Mouse (Mus musculus) 3134 (cell line): ENCODE measurements around the gene Tlk1.

Experiments
- DNase-seq: peaks from one replicate; pipeline ENCODE4 v3.0.0-alpha.2; 2011; ENCODE audit warnings: low spot score; ENCODE audit not compliant: insufficient read length; ENCODE audit errors: extremely low read depth

Gene Tlk1

DNA sequence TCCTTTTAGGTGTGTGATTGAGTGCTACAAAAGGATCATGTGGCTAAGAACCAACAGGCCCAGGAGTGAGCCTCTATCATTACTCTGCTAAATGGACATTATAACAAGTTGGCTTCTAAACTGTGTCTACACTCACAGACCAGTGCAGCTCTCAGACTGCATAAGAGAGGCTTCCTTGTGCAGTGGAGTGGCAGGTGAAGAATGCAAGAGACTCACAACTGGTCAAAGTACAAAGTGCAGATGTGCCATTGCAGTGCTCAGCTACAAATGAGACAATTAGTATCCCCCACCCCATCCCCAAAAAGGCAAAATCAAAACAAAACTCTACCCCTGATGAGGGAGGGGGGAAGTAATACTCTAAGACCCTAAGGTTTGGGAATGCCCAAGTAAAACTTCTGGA lies 24.0 kb downstream of the Tlk1 start:
- no peak for DNase-seq

DNA sequence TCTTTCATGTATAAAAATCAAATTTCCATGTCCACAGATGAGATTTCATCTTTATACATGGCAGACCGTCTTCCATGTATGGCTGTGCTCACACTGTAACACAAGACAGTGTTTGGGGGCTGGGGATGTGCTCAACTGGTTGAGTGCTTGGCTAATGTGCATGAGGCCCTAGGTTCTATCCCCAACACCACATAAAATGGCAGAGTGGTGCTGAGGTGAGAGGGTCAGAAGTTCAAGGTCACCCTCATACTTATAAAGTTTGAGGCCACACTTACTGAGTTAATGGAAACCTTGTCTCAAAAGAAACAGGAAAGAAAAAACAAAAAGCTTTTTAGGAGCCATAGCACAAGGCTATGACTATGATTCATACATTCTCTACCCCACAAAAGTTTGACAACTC lies 25.1 kb downstream of the Tlk1 start:
- DNase-seq: no peak

DNA sequence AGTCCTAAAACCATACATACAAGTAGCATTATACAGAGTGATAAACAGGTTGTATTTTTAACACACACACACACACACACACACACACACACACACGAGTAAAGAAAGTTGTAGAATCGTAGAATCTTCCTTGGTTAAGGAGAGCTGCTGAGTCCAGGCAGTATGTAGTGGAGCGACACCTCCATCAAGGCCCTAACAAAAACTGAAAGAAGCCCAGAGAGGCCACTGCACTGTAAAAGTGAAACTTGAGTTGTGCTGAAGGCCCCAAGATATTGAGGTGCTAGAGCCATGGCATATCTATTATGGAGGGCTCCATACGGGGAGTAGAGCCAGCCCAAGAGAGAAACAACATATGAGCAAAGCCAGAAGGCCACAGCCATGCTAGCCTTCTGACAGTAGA lies 32.3 kb downstream of the Tlk1 start:
- DNase-seq: no peak

DNA sequence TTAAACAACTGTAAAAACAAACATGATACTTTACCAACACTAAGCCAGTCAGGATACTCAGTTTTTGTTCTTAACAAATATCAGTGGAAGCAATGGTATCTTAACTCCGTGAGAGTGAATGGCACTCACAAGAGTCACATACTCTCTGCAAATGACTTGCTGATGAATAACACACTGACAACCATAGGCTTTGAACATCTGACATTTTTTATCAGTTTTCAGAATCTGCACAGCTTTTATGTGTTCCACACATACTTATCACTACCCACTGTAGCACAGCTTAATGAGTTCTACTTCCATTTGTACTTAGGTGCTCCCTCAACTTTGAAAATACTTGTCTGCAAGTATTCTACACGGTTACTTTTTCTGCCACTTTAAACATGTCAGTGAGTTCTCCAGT lies 35.3 kb downstream of the Tlk1 start:
- no peak for DNase-seq

DNA sequence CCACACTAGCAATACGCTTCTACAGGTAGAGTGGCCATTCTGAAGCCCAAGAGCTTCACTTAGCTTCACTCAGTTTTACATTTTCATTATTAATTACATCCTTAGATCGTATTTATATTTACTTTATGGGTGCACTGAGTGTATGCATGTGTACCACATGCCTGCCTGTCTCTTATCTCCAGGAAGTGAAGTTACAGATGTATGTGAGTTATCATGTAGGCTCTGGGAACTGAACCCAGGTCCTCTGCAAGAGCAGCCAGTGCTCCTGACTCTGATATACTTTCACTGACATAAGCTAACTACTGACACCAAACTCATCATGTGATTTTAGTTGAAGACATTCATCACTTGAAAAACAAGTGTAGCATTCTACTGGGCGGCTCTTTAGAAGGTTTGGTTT lies 36.2 kb downstream of the Tlk1 start:
- DNase-seq: no peak

DNA sequence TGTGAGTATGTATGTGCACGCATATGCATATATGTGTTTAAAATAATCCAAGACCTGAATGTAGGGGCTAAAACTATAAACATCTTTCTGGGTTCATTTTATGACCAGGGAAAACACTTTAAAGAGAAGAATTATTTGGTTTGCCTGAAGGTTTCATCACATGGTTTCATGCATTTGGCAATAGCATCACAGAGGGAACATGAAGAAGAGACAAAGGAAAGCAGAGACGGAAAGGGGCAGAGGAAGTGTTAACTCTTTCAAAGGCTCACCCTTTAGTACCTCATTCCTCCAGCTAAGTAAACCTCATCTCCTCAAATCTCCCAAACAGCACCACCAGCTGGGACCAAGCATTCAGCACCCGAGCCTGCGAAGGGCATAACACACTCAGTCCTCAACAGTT lies 41.1 kb downstream of the Tlk1 start:
- no peak for DNase-seq

DNA sequence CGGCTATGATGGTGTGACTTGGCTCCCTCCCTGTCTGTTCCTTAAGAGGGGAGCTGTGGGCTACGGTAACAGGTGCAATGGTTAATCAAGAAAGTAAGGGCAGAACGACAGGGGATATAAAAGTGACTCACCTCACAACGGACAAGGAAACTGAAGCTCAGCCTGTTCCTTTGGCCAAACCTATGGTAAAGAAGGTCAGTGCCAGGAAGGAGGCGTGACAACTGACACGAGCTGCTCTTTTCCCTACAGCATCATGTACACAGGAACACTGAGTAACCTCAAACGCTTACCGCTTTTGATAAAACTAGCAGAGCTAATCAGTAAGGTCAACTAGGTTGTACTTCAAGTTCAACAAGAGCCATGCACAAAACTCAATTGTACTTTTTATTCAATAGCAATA lies 42.0 kb downstream of the Tlk1 start:
- no peak for DNase-seq

DNA sequence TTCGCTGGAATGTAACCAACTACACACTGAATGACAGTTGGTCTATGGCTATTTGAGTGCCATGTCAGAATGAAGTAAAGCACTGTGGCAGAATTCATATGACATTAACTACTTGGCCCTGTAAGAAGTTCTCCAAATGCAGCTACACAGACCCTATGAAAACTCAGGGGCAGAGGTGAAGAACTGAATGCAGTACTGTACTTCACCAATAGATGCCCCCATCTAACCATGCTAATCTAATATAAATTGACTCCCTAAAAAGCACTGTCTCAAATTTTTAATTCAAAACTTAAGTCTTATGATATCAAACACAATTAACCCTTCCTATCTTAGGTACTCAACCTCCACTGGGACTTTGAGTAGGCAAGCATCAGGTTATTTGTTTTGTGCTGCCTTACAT lies 45.9 kb downstream of the Tlk1 start:
- DNase-seq: no peak

DNA sequence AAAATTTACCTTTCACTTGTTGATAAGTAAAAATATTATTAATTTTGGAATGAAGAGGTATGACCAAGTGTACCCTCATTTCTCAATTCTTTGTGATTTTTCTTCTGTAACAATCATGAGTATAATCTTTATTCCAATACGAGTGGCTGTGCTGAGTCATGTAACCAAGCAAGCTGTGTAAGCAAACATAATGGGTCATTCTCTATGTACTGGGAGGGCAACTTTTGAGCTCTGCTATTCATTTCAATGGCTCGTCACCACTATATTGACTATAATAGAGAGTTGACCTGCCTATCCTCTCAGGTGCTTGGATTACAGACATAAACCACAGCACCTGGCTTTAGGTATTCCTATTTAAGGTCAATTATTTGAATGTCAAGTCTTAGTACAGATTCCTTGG lies 48.8 kb downstream of the Tlk1 start:
- no peak for DNase-seq

DNA sequence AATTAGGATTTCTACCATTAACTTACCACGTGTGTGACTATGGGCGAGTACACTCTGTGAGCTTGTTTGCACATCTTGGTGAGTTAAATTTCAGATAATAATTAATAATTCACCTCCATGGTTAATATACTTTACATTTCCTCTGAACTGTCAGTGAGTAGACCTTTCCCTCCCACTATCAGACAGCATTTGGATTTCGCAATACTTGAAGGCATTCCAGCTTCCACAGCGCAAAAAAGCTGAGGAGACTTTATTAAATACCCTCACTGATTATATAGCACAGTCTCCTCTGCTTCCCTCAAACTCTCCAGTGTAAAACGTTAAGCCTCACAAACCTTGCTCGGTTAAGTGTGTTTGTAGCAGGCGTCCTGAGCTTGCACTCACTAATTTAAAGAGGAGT lies 60.8 kb downstream of the Tlk1 start:
- DNase-seq: no peak

DNA sequence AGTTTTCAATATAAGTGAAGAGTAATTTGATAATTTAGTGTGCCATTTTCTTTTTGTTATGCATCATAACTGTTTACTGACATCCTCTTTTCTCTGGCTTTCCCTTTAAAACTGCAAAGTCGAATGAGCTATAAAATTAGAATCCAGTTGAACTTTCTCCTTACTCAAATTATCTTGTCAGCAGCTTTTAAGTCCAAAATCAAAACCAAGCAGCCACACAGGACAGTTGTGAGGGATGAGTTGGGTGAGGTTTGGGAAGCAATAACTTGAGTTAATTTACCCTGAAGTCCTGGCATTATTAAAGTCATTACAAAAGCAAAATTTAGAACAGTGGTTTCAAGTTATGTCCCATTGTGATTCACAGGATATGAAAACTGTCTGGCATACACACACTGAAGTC lies 62.8 kb downstream of the Tlk1 start:
- DNase-seq: no peak

DNA sequence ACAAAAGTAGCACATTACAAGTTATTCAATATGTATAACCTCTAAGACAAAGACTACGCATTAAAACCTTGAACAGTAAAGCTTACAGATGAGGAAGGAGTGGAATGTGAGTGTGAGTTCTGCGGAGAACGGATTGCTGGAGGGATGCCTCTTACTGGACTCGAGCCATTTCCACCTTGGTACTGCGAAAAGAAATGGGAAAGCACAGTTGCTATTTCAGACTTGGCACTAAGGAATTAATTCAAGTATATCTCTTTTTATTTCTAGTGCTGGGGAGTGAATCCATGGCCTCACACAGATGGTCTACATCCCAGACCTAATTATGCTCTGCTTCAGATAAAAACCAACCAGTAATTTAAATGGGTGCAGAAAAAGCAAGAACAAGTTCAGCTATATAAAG lies 73.4 kb downstream of the Tlk1 start:
- DNase-seq: no peak

DNA sequence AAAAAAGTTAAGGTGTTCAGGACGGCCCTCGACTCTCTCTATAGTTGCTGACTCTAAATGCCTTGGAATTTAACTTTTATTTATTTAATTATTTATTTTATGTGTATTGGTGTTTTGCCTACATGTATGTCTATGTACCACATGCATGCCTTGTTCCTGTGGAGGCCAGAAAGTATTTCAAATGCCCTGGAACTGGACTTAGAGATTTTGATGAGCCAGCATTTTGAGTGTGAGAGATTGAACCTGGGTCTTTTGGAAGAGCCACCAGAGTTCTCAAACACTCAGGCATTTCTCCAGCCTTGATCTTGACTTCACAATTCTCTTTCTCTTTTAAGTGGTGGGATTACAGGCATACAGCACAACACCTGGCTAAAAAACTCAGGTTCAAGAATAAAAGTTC lies 73.9 kb downstream of the Tlk1 start:
- no peak for DNase-seq

DNA sequence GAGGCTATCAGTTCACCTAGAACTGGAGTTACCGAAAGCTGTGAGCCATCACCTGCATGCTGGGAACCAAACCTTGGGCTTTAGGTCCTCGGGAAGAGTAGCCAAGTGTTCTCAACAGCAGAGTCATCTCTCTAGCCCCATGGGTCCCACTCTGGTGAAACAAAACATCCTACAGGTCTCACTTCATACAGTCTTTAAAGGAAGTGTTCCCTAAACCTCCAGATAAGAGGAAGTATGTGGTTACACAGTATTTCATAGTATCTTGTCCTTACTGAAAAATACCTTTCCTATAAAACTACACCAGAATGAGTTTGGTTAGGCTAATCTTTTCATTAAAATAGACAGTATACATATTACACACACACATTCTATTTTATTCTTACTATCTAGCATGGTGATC lies 82.9 kb downstream of the Tlk1 start:
- DNase-seq: no peak

DNA sequence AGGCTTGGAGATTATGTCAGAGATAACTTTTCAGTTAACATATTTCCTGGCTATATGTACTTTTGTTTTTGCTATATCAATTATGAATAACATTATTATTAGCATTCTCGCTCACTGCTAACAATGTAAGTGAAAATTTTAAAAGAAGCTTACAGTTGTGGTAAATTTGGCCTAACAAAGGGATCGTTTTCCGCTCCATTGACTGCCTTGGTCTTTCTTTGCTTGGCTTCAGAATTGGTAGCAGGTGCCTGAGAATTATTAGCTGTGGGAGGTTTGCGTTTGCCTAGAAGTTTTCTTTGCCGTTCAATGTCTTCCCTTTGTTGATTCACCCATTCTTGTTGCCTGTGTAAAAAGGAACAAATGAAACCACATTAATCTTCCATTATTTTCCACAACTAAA lies 83.6 kb downstream of the Tlk1 start:
- no peak for DNase-seq

DNA sequence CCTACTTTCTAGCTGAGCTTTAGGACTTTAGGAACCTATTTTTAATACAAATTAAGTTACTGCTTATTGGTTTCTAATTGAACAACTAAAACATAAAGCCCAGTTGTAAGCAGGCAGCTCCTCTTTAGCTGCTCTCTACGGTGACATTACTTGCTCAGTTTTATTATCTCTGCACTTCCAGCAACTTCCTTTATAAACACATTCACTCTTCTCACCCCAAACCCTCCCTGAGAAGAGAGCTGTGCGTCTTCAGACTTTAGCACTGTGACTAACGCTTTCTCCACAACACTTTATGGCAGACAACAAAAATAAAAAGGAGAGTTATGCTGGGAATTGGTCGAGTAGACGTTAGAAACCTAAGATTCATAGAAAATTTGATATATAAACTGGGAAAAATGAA lies 89.5 kb downstream of the Tlk1 start:
- DNase-seq: no peak

DNA sequence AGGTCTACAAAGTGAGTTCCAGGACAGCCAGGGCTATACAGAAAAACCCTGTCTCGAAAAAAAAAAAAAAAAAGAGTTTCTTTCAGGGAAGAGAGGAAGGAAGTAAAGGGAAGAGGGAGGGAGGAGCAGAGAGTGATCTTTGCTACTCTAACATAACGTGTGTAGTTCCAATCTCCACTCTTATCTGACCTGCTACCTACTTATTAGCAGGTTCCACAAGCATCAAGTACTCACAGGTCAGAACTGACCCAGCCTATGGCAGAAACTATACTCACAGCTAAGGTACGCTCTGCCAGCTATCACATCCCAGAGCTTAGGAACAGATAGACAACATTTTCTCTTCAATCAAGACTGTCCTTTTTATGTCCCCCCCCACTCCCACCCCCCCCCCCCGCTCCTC lies 90.0 kb downstream of the Tlk1 start:
- no peak for DNase-seq

DNA sequence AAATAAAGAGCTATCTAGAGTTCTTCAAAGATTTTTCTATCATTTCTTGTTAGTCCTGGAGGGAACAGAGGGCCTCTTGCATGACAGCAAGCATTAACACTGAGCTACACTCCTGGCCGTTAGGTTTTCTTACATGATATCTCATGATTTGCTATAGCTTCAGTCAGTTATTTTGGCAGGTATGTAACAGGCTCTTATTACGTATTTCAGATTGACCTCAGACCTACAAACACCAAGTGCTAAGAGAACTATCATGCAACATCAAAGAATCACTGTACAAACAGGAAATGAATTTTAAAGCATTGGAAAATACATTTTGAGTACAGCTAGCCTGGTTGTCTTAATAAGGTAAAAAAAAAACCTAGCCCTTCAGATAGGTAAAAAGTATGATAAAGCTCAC lies 98.4 kb downstream of the Tlk1 start:
- no peak for DNase-seq

DNA sequence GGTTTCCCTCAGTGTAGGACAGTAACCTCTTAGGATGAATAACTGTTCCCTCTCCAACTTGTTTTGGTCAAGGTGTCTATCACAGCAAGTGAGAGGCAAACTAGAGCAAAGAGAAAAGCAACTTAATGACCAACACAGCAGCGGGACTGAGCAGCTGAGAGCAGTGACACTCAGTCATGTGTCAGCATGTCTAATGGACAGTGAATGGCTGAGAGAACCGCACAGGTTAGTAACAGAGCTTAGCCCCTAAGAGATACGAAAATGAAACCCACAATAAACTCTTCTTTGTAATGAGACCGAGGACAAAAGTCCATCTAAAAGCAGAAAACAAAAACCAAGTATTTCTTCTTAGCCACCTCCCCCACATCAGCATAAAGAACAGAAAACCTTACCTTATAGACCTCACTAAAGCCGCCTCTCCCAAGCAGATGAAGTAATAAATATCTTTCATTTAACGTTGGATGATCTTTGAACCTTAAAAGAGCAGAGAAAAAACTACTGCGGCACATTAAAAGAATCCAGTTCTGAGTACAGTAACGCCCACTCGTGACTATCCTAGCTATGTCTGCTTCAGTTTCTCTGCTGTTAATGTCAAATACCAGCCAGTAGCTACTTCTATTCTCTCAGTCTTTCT lies 101.8 kb downstream of the Tlk1 start:
- no peak for DNase-seq

DNA sequence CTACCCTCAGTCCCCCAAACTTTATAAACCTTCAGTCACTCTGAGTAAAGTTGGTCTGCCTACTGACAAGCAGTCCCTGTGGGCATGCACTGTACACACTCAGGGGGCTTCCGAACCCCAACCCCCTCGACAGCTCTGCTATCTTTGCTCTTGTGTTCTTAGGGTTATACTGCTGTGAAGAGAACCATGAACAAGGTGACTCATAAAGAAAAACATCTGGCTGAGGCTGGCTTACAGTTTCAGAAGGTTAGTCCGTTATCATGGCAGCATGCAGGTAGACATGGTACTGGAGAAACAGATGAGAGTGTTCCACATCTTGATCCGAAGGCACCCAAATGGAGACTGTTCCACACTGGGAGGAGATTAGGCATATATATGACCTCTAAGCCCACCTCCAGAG lies 114.7 kb downstream of the Tlk1 start:
- no peak for DNase-seq

DNA sequence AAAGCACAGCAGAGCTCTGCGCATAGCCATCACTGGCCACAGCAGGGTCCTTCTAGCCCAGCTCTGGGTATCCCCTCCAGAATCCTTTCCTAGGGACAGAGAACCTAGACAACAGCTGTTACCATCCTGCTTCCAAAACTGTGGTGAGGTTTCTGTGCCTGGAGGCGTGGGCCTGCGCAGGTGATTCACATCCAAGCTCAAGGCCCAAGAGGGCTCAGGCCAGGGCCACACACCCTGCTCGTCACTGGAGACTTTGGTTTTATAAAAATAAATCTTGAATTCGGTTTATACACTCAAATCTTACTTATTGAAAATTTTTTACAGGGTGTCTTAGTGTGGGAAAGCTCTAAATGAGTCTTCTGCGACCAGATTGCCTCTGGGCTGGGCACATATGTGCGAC lies 115.3 kb downstream of the Tlk1 start:
- no peak for DNase-seq

DNA sequence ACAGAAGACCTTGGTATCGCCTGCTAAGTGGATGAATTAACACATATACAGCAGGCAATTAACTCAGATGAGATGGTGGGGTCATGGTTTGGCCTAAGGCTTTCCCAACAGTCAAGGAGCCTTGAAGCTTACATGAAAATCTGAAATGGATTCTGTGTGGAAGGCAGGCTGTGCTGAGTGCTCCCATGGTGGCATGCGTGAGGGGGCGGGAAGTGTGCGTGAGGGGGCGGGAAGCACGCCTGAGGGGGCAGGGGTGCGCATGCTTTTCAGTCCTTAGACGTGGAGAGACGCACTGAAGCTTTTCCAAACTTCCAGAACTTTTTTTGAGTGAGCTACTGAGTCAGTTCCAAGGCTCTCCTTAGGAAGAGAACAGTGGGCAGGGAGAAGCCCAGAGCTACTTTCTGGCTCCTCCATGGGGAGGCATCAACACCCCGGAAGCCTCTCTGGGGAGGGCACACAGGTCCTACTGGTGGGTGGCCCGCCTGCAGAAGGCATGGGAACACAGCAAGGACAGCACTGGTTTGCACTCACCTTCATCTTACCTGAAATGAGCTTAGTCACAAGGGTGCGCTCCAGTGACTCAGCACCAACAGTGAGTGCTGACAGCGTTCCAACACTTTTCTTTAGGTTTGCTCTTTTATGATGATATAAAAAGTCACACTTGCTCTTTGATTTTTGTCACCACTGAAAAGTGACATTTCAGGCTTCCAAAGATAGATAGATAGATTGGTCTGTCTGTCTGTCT lies 116.4 kb downstream of the Tlk1 start:
- DNase-seq: no peak

DNA sequence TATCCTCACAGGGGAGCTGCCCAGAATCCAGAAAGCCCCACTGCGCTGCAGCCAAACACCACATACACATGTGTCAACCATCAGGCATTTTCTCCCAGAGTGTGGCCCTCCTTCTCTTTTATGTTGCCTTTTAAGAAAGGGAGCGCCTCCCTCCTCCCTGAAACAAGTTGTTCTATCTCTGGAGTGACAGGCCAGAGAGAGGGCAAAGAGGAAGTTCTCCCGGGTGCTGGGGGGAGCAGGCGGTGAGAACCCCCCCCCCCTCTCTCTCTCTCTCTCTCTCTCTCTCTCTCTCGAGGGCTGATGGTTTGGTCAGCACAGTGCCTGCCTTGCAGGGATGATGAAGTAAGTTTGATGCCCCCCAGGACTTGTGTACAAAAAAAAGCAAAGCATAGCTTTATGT lies 123.1 kb downstream of the Tlk1 start:
- DNase-seq: no peak
